Mouse (Mus musculus) kidney, postnatal 0 days (tissue): Measurements from ENCODE around the gene Olfr259. TPM values are rescaled to one million over a fixed set of nuclear protein-coding genes. Genes with fewer than 3 reads are reported as not detected.

Experiments
- ATAC-seq: fragments of 200-750 bp; cut with Nextera tagmentation; replicated peaks from 2 replicates; pipeline ENCODE4 v1.8.0; 2017; ENCODE audit warnings: low read depth, moderate number of reproducible peaks, moderate TSS enrichment, moderate library complexity; ENCODE audit not compliant: low FRiP score
- DNase-seq: peaks from one replicate; pipeline ENCODE4 v3.0.0-alpha.2; 2016; ENCODE audit warnings: low spot score
- H3K27ac ChIP-seq: fragments of 300-500 bp; sonication (generic); 2 replicates; pipeline ENCODE4 v1.5.1; 2014; ENCODE audit warnings: mild to moderate bottlenecking
- H3K27me3 ChIP-seq: fragments of 300-500 bp; sonication (generic); 2 replicates; pipeline ENCODE4 v1.6.1; 2014; ENCODE audit warnings: low read length, mixed read lengths; ENCODE audit not compliant: insufficient read depth
- H3K36me3 ChIP-seq: fragments of 300-500 bp; sonication (generic); 2 replicates; pipeline ENCODE4 v1.6.1; 2014; ENCODE audit warnings: low read length, mixed read lengths; ENCODE audit not compliant: insufficient read depth
- H3K4me1 ChIP-seq: fragments of 300-500 bp; sonication (generic); replicated peaks from 2 replicates; pipeline ENCODE4 v1.6.1; 2014; ENCODE audit warnings: antibody characterized with exemption, low read length, mixed read lengths; ENCODE audit not compliant: insufficient read depth
- H3K4me2 ChIP-seq: fragments of 300-500 bp; sonication (generic); 2 replicates; pipeline ENCODE4 v1.6.1; 2014; ENCODE audit warnings: mild to moderate bottlenecking, low read length, moderate library complexity, mixed read lengths
- H3K4me3 ChIP-seq: fragments of 300-500 bp; sonication (generic); replicated peaks from 2 replicates; pipeline ENCODE4 v1.5.1; 2014; ENCODE audit warnings: low read depth, low read length
- H3K9ac ChIP-seq: fragments of 300-500 bp; sonication (generic); 2 replicates; pipeline ENCODE4 v1.6.1; 2014; ENCODE audit warnings: low read depth, low read length
- H3K9me3 ChIP-seq: fragments of 300-500 bp; sonication (generic); replicated peaks from 2 replicates; pipeline ENCODE4 v1.6.1; 2016; ENCODE audit warnings: low read length, inconsistent platforms, mixed read lengths
- CTCF ChIP-seq: IDR thresholded peaks from 2 replicates; pipeline ENCODE4 v1.5.1; 2016; ENCODE audit warnings: antibody characterized with exemption, low read depth, mild to moderate bottlenecking, moderate library complexity
- WGBS: fragments of 180-500 bp; shearing (Covaris S2); extraction: QIAGEN DNeasy Blood & Tissue Kit; methylation state at CpG from one replicate; pipeline ENCODE4 v1.1.7; 2014; 5-methylcytosine and 5-hydroxymethylcytosine counted together
- polyA plus RNA-seq: library from polyadenylated mRNA; unstranded; fragments of >200 nt; fragmentation: Nextera tagmentation; extraction: Ambion mirVana; gene quantifications from 2 replicates; pipeline ENCODE4 v1.2.1, GENCODE M21; 2015

Gene Olfr259
- polyA plus RNA-seq = not detected in 2 replicates

DNA sequence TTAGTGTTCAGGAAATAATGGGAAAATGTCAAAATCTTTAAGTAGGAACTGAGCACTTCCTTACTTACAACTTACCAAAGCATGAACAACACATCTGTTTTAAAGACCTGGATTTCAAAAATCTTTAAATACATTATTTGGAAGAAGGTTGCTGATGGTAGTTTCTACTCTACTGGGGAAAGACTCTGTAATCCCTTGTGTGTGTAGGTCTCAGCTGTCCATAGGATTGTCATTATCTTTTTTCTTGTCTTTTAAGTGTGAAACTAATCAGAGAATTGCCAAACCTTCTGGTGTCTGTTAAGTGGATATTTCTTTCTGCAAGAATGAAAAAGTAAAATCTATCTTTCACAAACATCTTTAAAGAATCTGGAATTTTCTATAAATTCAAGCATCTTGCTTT lies at the start of gene Olfr259:
Gene Olfr259 (minus strand): TSS at position 101 of the 400 bp plus-strand sequence.
- no peak for TF ChIP-seq CTCF
- Histone ChIP-seq H3K9ac (no peak within 1 kb of the TSS), H3K27me3 (no peaks in the 10 kb centered on the region), H3K4me2 (no peak within 1 kb of the TSS), H3K4me3 (no peak within 1 kb of the TSS), H3K9me3 (no peaks in the 10 kb centered on the region), H3K27ac (no peak within 1 kb of the TSS), H3K4me1 (no peaks in the 10 kb centered on the region), H3K36me3 (no peaks in the 10 kb centered on the region)
- DNase-seq = no peak
- ATAC-seq = no peak

DNA sequence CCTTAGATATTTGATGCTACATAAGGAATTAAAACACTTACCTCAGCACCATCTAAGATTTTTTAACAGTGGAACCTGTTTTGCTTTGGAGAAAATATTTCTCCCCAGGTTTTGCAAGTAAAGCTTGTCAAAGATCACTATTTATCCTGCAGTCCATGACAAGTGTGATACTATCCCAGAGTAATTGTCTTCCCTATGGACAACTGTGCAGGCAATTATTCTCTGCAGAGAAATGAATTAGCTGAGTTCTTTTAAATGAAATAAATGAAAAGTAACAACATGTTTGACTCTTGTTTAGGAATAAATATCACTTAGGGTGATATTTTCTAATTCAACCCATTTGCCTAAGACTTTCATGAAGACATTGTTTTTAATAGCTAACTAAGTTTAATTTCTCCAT lies 38.2 kb upstream of the Olfr259 start, which contains the start of gene Olfr1111:
Gene Olfr1111 (minus strand): TSS at position 101 of the 400 bp plus-strand sequence.
- H3K4me2 ChIP-seq = no peak within 1 kb of the TSS
- no peaks in the 10 kb centered on the region for H3K27me3 ChIP-seq
- no peaks in the 10 kb centered on the region for H3K36me3 ChIP-seq
- ATAC-seq = no peak
- DNase-seq = no peak
- H3K27ac ChIP-seq = no peak within 1 kb of the TSS
- no peak for TF ChIP-seq CTCF
- no peaks in the 10 kb centered on the region for H3K9me3 ChIP-seq
- H3K4me1 ChIP-seq = no peaks in the 10 kb centered on the region
- no peak within 1 kb of the TSS for H3K4me3 ChIP-seq
- H3K9ac ChIP-seq = no peak within 1 kb of the TSS

DNA sequence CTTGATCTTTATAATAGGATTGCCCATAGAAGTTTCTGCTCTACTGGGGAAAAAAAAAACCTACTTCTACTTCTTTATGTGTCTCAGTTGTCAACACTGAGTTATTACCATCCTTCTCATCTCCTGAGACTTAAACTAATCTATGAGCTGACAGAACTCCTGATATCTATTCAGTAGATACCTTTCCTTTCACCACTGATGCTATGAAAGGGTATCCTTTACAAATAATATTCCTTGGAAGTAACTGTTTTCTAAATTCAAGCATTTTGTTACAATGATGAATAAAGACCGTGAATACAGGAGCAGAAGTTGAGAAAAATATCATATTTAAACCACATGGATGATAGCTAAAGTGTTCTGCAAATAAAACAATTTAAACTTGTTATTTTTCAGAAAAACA lies 25.8 kb upstream of the Olfr259 start, which contains the start of gene Olfr1110:
Gene Olfr1110 (minus strand): TSS at position 101 of the 400 bp plus-strand sequence.
- Histone ChIP-seq H3K9me3 (no peaks in the 10 kb centered on the region), H3K27ac (no peak within 1 kb of the TSS), H3K9ac (no peak within 1 kb of the TSS), H3K27me3 (no peaks in the 10 kb centered on the region), H3K4me3 (no peak within 1 kb of the TSS), H3K36me3 (no peaks in the 10 kb centered on the region), H3K4me2 (no peak within 1 kb of the TSS), H3K4me1 (no peaks in the 10 kb centered on the region)
- WGBS = 83% methylated on average over 1 of the region's 1 CpGs
- no peak for ATAC-seq
- TF ChIP-seq CTCF = no peak
- no peak for DNase-seq

DNA sequence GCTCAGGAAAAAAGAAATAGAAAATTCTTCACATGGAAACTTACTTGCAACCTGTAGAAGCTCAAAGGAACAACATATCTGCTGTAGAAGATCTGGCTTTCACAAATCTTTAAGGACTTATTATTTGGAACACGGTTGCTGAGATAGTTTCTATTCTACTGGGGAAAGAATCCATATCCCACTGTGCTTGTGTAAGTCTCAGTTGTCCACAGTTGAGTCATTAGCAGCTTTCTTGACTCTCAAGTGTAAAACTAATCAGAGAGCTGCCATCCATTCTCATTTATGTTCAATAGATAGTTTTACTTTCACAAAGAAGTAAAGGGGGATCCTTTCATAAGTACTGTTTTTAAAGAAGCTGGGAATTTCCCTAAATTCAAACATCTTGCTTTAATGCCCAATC lies 18.5 kb downstream of the Olfr259 start, which contains the start of gene Olfr1109:
Gene Olfr1109 (minus strand): TSS at position 101 of the 400 bp plus-strand sequence.
- Histone ChIP-seq H3K36me3 (no peaks in the 10 kb centered on the region), H3K4me2 (no peak within 1 kb of the TSS), H3K27me3 (no peaks in the 10 kb centered on the region), H3K4me1 (no peaks in the 10 kb centered on the region), H3K9me3 (no peaks in the 10 kb centered on the region), H3K9ac (no peak within 1 kb of the TSS), H3K4me3 (no peak within 1 kb of the TSS), H3K27ac (no peak within 1 kb of the TSS)
- DNase-seq = no peak
- ATAC-seq = no peak
- 69% methylated on average over 1 of the region's 1 CpGs for whole genome bisulfite sequencing
- TF ChIP-seq CTCF = no peak

DNA sequence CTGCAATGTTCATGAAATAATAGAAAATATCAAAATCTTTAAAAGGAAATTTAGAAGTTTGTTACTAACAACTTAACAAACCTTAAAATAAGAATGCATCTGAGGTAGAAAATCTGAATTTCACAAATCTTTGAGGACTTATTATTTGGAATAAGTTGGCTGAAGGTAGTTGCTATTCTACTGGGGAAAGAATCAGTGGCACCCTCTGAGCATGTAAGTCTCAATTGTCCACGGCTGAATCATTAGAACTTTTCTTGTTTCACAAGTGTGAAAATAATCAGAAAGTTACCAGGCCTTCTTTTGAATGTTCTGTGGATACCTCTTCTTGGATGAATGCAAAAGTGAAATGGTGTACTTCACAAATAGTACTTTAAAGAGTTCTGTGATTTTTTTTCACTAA lies 38.6 kb downstream of the Olfr259 start, which contains the start of gene Olfr1107:
Gene Olfr1107 (minus strand): TSS at position 101 of the 400 bp plus-strand sequence.
- Histone ChIP-seq H3K4me1 (no peaks in the 10 kb centered on the region), H3K4me2 (no peak within 1 kb of the TSS), H3K9ac (no peak within 1 kb of the TSS), H3K4me3 (no peak within 1 kb of the TSS), H3K36me3 (no peaks in the 10 kb centered on the region), H3K27ac (no peak within 1 kb of the TSS), H3K27me3 (no peaks in the 10 kb centered on the region), H3K9me3 (no peaks in the 10 kb centered on the region)
- WGBS = 84% methylated on average over 1 of the region's 1 CpGs
- ATAC-seq = no peak
- no peak for DNase-seq
- no peak for TF ChIP-seq CTCF

Other genes starting within 250 kb of the Olfr259 start
- gene Gm13723, start 239.8 kb downstream of the Olfr259 start, polyA plus RNA-seq = not detected in 2 replicates
- not detected in 2 replicates for gene Olfr1097, start 222.4 kb downstream of the Olfr259 start, polyA plus RNA-seq
- gene Olfr1098, start 190.0 kb downstream of the Olfr259 start, polyA plus RNA-seq = not detected in 2 replicates
- gene Olfr1099, start 153.9 kb downstream of the Olfr259 start, polyA plus RNA-seq = not detected in 2 replicates
- not detected in 2 replicates for gene Olfr1100, start 134.6 kb downstream of the Olfr259 start, polyA plus RNA-seq
- not detected in 2 replicates for gene Olfr1101, start 123.3 kb downstream of the Olfr259 start, polyA plus RNA-seq
- gene Olfr1102, start 116.2 kb downstream of the Olfr259 start, polyA plus RNA-seq = not detected in 2 replicates
- gene Olfr1104, start 87.5 kb downstream of the Olfr259 start, polyA plus RNA-seq = not detected in 2 replicates
- not detected in 2 replicates for gene Olfr1105, start 78.0 kb downstream of the Olfr259 start, polyA plus RNA-seq
- not detected in 2 replicates for gene Olfr1106, start 62.3 kb downstream of the Olfr259 start, polyA plus RNA-seq
- gene Olfr1107, start 38.8 kb downstream of the Olfr259 start, polyA plus RNA-seq = not detected in 2 replicates
- not detected in 2 replicates for gene Olfr1109, start 18.6 kb downstream of the Olfr259 start, polyA plus RNA-seq
- not detected in 2 replicates for gene Olfr1110, start 25.7 kb upstream of the Olfr259 start, polyA plus RNA-seq
- not detected in 2 replicates for gene Olfr1111, start 38.1 kb upstream of the Olfr259 start, polyA plus RNA-seq
- gene Olfr1112, start 73.2 kb upstream of the Olfr259 start, polyA plus RNA-seq = not detected in 2 replicates
- not detected in 2 replicates for gene Olfr1113, start 94.4 kb upstream of the Olfr259 start, polyA plus RNA-seq
- not detected in 2 replicates for gene Olfr1115, start 133.4 kb upstream of the Olfr259 start, polyA plus RNA-seq
- gene Olfr1116, start 153.0 kb upstream of the Olfr259 start, polyA plus RNA-seq = not detected in 2 replicates
- not detected in 2 replicates for gene Olfr1118, start 193.0 kb upstream of the Olfr259 start, polyA plus RNA-seq
- gene Olfr1120, start 240.2 kb upstream of the Olfr259 start, polyA plus RNA-seq = not detected in 2 replicates